Mouse (Mus musculus) layer of hippocampus, adult 2 months (tissue): ENCODE measurements at regions not wholly inside any gene's neighbourhood (a gene's known extent, or its start where the extent isn't known, plus 50 kb on each side); places are given as distances from the start of the nearest gene placed in this dataset.

Source experiments
- DNase-seq, 2 experiments: peaks; one replicate each; pipeline ENCODE4 v3.0.0; 2022; ENCODE audit warnings: low spot score in 2 of 2
- H3K27ac ChIP-seq: fragments of 200-600 bp; 2 replicates; pipeline ENCODE4 v1.8.1; 2022
- H3K4me3 ChIP-seq: fragments of 200-600 bp; 2 replicates; pipeline ENCODE4 v1.8.1; 2022; ENCODE audit warnings: mild to moderate bottlenecking
- CTCF ChIP-seq: fragments of 200-600 bp; conservative IDR thresholded peaks from 2 replicates; pipeline ENCODE4 v1.8.1; 2022; ENCODE audit warnings: antibody characterized with exemption, mild to moderate bottlenecking, moderate library complexity

DNA sequence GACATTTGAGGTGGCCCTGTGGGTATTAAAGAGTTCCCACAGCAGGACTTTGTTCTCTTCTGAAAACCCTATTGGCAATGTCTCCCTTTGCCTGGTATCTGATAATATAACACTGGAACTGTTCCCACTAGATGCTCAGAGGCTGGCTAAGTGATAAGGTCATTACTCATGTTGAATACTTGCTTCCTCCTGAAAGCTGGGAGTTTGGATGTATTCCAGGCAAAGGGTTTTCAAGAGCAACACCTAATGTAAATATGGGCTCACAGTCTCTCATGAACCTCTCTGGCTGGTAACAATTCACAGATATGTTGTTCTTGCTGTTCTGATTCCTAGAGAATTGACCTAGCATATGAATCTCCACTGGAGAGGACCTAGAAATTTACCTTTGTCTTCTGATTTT is 178.6 kb downstream of the Impad1 start:
- no peak for TF ChIP-seq CTCF
- H3K27ac ChIP-seq, result no peak overlapping the region
- DNase-seq, result no peak

More for the DNA sequence above, 178.6 kb downstream of the Impad1 start:
- H3K4me3 ChIP-seq, result no peak overlapping the region
